ENCODE assay signal across 21 mouse cellular contexts in the genomic region with DNA sequence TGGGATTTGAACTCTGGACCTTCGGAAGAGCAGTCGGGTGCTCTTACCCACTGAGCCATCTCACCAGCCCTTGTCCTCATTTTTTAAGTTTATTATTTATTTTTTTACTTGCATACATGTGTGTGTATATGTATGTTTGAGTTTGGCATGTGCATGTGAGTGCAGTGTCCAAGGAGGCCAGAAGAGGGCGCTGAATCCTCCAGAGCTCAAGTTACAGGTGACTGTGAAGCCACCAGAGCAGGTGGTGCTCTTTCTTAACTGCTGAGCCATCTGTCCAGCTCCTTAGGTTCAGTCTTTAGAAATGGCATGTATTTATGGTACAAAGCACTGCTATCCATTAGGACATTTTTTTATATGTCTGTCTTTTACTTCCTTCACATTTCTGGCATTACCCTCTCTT.
DNase-seq lines count a peak whose midpoint lies in the region; ATAC-seq and TF ChIP-seq lines count a peak whose summit lies in the region.
"Had no signal": no experiment of that assay in that cellular context is flagged by ENCODE, and none has a peak within 500 bp of the region (broad histone marks: within the 10 kb centered on the region; RNA-seq: fewer than 3 reads in every experiment).

No protein-coding gene starts in this region.

- H3K27ac ChIP-seq in hindbrain, postnatal 0 days: no peak overlapping the region
- no peak overlapping the region for H3K27ac ChIP-seq in hindbrain, embryonic 11.5 days (ENCODE audit: low read depth, low read length)
- no peak overlapping the region for H3K27ac ChIP-seq in lung, postnatal 0 days (ENCODE audit: low read length)
- no peak overlapping the region for H3K27ac ChIP-seq in ES-E14 (ENCODE audit: insufficient read depth, low read depth, low read length, poor library complexity, severe bottlenecking)
- H3K27ac ChIP-seq in small intestine, adult 2 months (ENCODE audit: insufficient read depth, low read depth, low read length): no peak overlapping the region
- H3K27ac ChIP-seq: embryonic facial prominence, embryonic 10.5 days; hindbrain, embryonic 10.5 days; kidney, embryonic 15.5 days; limb, embryonic 12.5 days; stomach, embryonic 15.5 days had no signal

- ATAC-seq in hindbrain, postnatal 0 days: no peak
- no peak for ATAC-seq in hindbrain, embryonic 11.5 days (ENCODE audit: low FRiP score)
- ATAC-seq in lung, postnatal 0 days: no peak
- ATAC-seq: forebrain, embryonic 14.5 days; inflammation-experienced regulatory T-cells, adult 6 months; Patski had no signal

- whole genome bisulfite sequencing in hindbrain, postnatal 0 days: 93% methylated on average over 3 of the region's 3 CpGs
- 92% methylated on average over 3 of the region's 3 CpGs for WGBS in hindbrain, embryonic 11.5 days
- 87% methylated on average over 3 of the region's 3 CpGs for WGBS in lung, postnatal 0 days
- 94% methylated on average over 3 of the region's 3 CpGs for WGBS in small intestine, adult 2 months

- H3K9ac ChIP-seq in hindbrain, postnatal 0 days (replicated peaks; ENCODE audit: low read length): no peak overlapping the region
- no peak overlapping the region for H3K9ac ChIP-seq in hindbrain, embryonic 11.5 days (ENCODE audit: low read depth, low read length)
- no peak overlapping the region for H3K9ac ChIP-seq in lung, postnatal 0 days (replicated peaks; ENCODE audit: low read depth)
- H3K9ac ChIP-seq in ES-E14 (ENCODE audit: insufficient read depth, low read depth, low read length, poor library complexity, severe bottlenecking): no peak overlapping the region
- H3K9ac ChIP-seq: kidney, embryonic 15.5 days; limb, embryonic 12.5 days; stomach, embryonic 15.5 days had no signal

- no peak for TF ChIP-seq POLR2A in small intestine, adult 2 months (IDR thresholded peaks at IDR 0.05; ENCODE audit: low read depth, low read length)

- in situ Hi-C loops in ES-E14 (cut with MboI; ENCODE audit: low sequenced_read_pairs in 2 of 2, unreplicated experiment in 2 of 2): no loop called here

- H3K27me3 ChIP-seq in hindbrain, postnatal 0 days (ENCODE audit: insufficient read depth, low read length): no peaks in the 10 kb centered on the region
- no peaks in the 10 kb centered on the region for H3K27me3 ChIP-seq in hindbrain, embryonic 11.5 days (ENCODE audit: control insufficient read depth, insufficient read depth, low read length)
- H3K27me3 ChIP-seq in lung, postnatal 0 days (replicated peaks; ENCODE audit: insufficient read depth, low read length): no peaks in the 10 kb centered on the region
- no peaks in the 10 kb centered on the region for H3K27me3 ChIP-seq in small intestine, adult 2 months (ENCODE audit: control insufficient read depth, insufficient read depth, low read length)
- H3K27me3 ChIP-seq: kidney, embryonic 15.5 days; limb, embryonic 12.5 days; Patski; stomach, embryonic 15.5 days had no signal

- no peaks in the 10 kb centered on the region for H3K9me3 ChIP-seq in hindbrain, postnatal 0 days (ENCODE audit: low read length)
- H3K9me3 ChIP-seq in hindbrain, embryonic 11.5 days (ENCODE audit: control insufficient read depth, low read length): no peaks in the 10 kb centered on the region
- no peaks in the 10 kb centered on the region for H3K9me3 ChIP-seq in lung, postnatal 0 days (ENCODE audit: low read length)
- no peaks in the 10 kb centered on the region for H3K9me3 ChIP-seq in ES-E14 (ENCODE audit: control insufficient read depth, insufficient read depth, low read depth, low read length)
- H3K9me3 ChIP-seq: embryonic facial prominence, embryonic 10.5 days; stomach, embryonic 15.5 days had no signal

- no peak for DNase-seq in hindbrain, postnatal 0 days (ENCODE audit: low spot score)
- DNase-seq in hindbrain, embryonic 11.5 days (ENCODE audit: low spot score): no peak
- no peak for DNase-seq in lung, postnatal 0 days (ENCODE audit: low spot score)
- no peak for DNase-seq in lung, postnatal 36 days
- DNase-seq in ES-E14 (ENCODE audit: low read depth, low spot score): peak; percentile 54
- DNase-seq in cerebellum, postnatal 14 days: no peak
- DNase-seq in left cerebral cortex, postnatal 14 days (ENCODE audit: low spot score in 2 of 2): no peak
- DNase-seq: cerebellum, postnatal 36 days; heart, adult 18-20 months; lung, adult 2 months; midbrain, embryonic 14.5 days; thymus, postnatal 14 days had no signal

- H3K4me2 ChIP-seq in hindbrain, postnatal 0 days (ENCODE audit: low read depth, low read length): no peak overlapping the region
- H3K4me2 ChIP-seq in hindbrain, embryonic 11.5 days (replicated peaks; ENCODE audit: low read depth, low read length): no peak overlapping the region
- no peak overlapping the region for H3K4me2 ChIP-seq in lung, postnatal 0 days (replicated peaks; ENCODE audit: low read depth, low read length)
- H3K4me2 ChIP-seq: kidney, embryonic 15.5 days; limb, embryonic 12.5 days; stomach, embryonic 15.5 days had no signal

- H3K4me3 ChIP-seq in hindbrain, postnatal 0 days (ENCODE audit: low read length): no peak overlapping the region
- H3K4me3 ChIP-seq in hindbrain, embryonic 11.5 days (ENCODE audit: low read depth, low read length): no peak overlapping the region
- H3K4me3 ChIP-seq in lung, postnatal 0 days (ENCODE audit: low read depth, low read length): no peak overlapping the region
- no peak overlapping the region for H3K4me3 ChIP-seq in ES-E14 (ENCODE audit: insufficient read depth in 1 of 2, low read depth in 1 of 2, low read length in 2 of 2, poor library complexity in 1 of 2, severe bottlenecking in 1 of 2)
- no peak overlapping the region for H3K4me3 ChIP-seq in small intestine, adult 2 months (ENCODE audit: low read depth, low read length)
- H3K4me3 ChIP-seq: embryonic facial prominence, embryonic 10.5 days; hindbrain, embryonic 10.5 days; kidney, embryonic 15.5 days; limb, embryonic 12.5 days; stomach, embryonic 15.5 days had no signal

- peak; percentile 31; the same call in 1 of the 2 replicates for TF ChIP-seq CTCF in hindbrain, postnatal 0 days (IDR thresholded peaks at IDR 0.05; ENCODE audit: low read depth)
- TF ChIP-seq CTCF in lung, postnatal 0 days (IDR thresholded peaks at IDR 0.05): 0 out of 2 replicates have a peak, but pooled peaks have one; percentile 7
- peak; percentile 9; the same call in 1 of the 2 replicates for TF ChIP-seq CTCF in small intestine, adult 2 months (IDR thresholded peaks at IDR 0.05; ENCODE audit: extremely low read depth, insufficient read length, insufficient replicate concordance, low read depth, low read length)

- no peaks in the 10 kb centered on the region for H3K4me1 ChIP-seq in hindbrain, postnatal 0 days (ENCODE audit: insufficient read depth, low read length)
- no peaks in the 10 kb centered on the region for H3K4me1 ChIP-seq in hindbrain, embryonic 11.5 days (replicated peaks; ENCODE audit: control insufficient read depth, insufficient read depth, low read length)
- H3K4me1 ChIP-seq in lung, postnatal 0 days (ENCODE audit: insufficient read depth, low read depth, low read length): no peaks in the 10 kb centered on the region
- peaks cover 19 to 23% of the 10 kb centered on the region in 2 experiments for H3K4me1 ChIP-seq in ES-E14 (ENCODE audit: control insufficient read depth in 2 of 2, insufficient read depth in 2 of 2, low read length in 2 of 2, poor library complexity in 1 of 2)
- H3K4me1 ChIP-seq in small intestine, adult 2 months (ENCODE audit: control insufficient read depth, insufficient read depth, insufficient read length, low read length): no peaks in the 10 kb centered on the region
- H3K4me1 ChIP-seq: embryonic facial prominence, embryonic 10.5 days; kidney, embryonic 15.5 days; limb, embryonic 12.5 days; stomach, embryonic 15.5 days had no signal

- H3K36me3 ChIP-seq in hindbrain, postnatal 0 days (ENCODE audit: insufficient read depth, low read length): peaks cover 18% of the 10 kb centered on the region; the same call in 1 of the 2 replicates
- peaks cover 9% of the 10 kb centered on the region; the same call in 1 of the 2 replicates for H3K36me3 ChIP-seq in hindbrain, embryonic 11.5 days (ENCODE audit: control insufficient read depth, insufficient read depth, low read length)
- H3K36me3 ChIP-seq in lung, postnatal 0 days (ENCODE audit: insufficient read depth, low read length): no peaks in the 10 kb centered on the region
- peaks cover 30% of the 10 kb centered on the region for H3K36me3 ChIP-seq in ES-E14 (ENCODE audit: control insufficient read depth, insufficient read depth, low read length, poor library complexity, severe bottlenecking)
- H3K36me3 ChIP-seq in small intestine, adult 2 months (ENCODE audit: control insufficient read depth, insufficient read depth, low read length): peaks cover 7% of the 10 kb centered on the region

- intact Hi-C loops in left cerebral cortex, postnatal 14 days (cut with DNase I): no loop called here

- no peak for TF ChIP-seq EP300 in lung, postnatal 0 days (IDR thresholded peaks at IDR 0.05)

TF ChIP-seq in ES-E14, 5 proteins besides CTCF, POLR2A, EP300 and RAD21:
- TF ChIP-seq ZC3H11A (IDR thresholded peaks at IDR 0.05; ENCODE audit: borderline replicate concordance, low read depth, low read length): no peak
- TF ChIP-seq CHD2 (IDR thresholded peaks at IDR 0.05; ENCODE audit: low read depth, low read length): no peak
- no peak for TF ChIP-seq MAFK (IDR thresholded peaks at IDR 0.05; ENCODE audit: insufficient read depth, low read depth, low read length)
- TF ChIP-seq HCFC1 (IDR thresholded peaks at IDR 0.05; ENCODE audit: borderline replicate concordance, insufficient read depth, low read length): no peak
- TF ChIP-seq ZNF384 (IDR thresholded peaks at IDR 0.05; ENCODE audit: low read depth, low read length): no peak
